Mouse (Mus musculus) hindbrain, embryonic 12.5 days (tissue): Measurements from ENCODE around the gene Ppp1r37. TPM values are rescaled to one million over a fixed set of nuclear protein-coding genes. Genes with fewer than 3 reads are reported as not detected.

Experiments
- ATAC-seq: fragments of 200-750 bp; cut with Nextera tagmentation; 2 replicates; pipeline ENCODE4 v1.8.0; 2017; ENCODE audit warnings: moderate TSS enrichment; ENCODE audit not compliant: low FRiP score
- H3K27ac ChIP-seq: fragments of 300-500 bp; sonication (generic); 2 replicates; pipeline ENCODE4 v1.5.1; 2016; ENCODE audit warnings: mild to moderate bottlenecking
- H3K27me3 ChIP-seq: fragments of 300-500 bp; sonication (generic); 2 replicates; pipeline ENCODE4 v1.6.1; 2016; ENCODE audit warnings: mild to moderate bottlenecking
- H3K36me3 ChIP-seq: fragments of 300-500 bp; sonication (generic); 2 replicates; pipeline ENCODE4 v1.6.1; 2016; ENCODE audit warnings: mild to moderate bottlenecking
- H3K4me1 ChIP-seq: fragments of 300-500 bp; sonication (generic); 2 replicates; pipeline ENCODE4 v1.6.1; 2016
- H3K4me2 ChIP-seq: fragments of 300-500 bp; sonication (generic); replicated peaks from 2 replicates; pipeline ENCODE4 v1.6.1; 2016; ENCODE audit warnings: mild to moderate bottlenecking
- H3K4me3 ChIP-seq: fragments of 300-500 bp; sonication (generic); 2 replicates; pipeline ENCODE4 v1.5.1; 2016; ENCODE audit warnings: mild to moderate bottlenecking
- H3K9ac ChIP-seq: fragments of 300-500 bp; sonication (generic); 2 replicates; pipeline ENCODE4 v1.6.1; 2016; ENCODE audit warnings: mild to moderate bottlenecking, moderate library complexity
- H3K9me3 ChIP-seq: fragments of 300-500 bp; sonication (generic); replicated peaks from 2 replicates; pipeline ENCODE4 v1.6.1; 2016; ENCODE audit warnings: mild to moderate bottlenecking
- WGBS: fragments of 180-500 bp; shearing (Covaris S2); methylation state at CpG from one replicate; pipeline ENCODE4 v1.1.7; 2016; 5-methylcytosine and 5-hydroxymethylcytosine counted together
- polyA plus RNA-seq: library from polyadenylated mRNA; unstranded; fragments of >200 nt; fragmentation: Nextera tagmentation; extraction: Ambion mirVana; gene quantifications from 2 replicates; pipeline ENCODE4 v1.2.1, GENCODE M21; 2016

Ppp1r37 gene
- polyA plus RNA-seq, 1 experiment from 2014 or later, result 43.8 TPM

DNA sequence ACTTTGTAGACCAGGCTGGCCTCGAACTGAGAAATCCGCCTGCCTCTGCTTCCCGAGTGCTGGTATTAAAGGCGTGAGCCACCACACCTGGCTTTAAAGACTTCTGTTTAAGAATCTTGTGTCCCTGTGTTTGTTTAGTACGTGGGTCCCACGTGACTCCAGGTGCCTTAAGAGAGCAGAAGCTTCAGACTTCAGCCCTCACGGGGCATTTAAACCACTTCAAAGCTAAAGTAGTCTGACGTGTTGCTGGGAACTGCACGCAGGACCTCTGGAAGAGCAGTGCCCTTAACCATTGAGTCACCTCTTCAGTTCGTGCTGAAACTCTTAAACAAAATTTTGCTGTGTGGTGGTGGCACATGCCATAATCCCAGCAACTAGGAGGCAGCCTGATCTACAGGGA is 13.5 kb downstream of the Ppp1r37 start:
- ATAC-seq, result no peak
- H3K27ac ChIP-seq, result no peak overlapping the region
- H3K9ac ChIP-seq, result no peak overlapping the region
- H3K27me3 ChIP-seq, result no peaks in the 10 kb centered on the region
- H3K36me3 ChIP-seq, result peaks cover 19% of the 10 kb centered on the region
- no peak overlapping the region for H3K4me3 ChIP-seq
- H3K4me1 ChIP-seq, result peaks cover 13% of the 10 kb centered on the region; the same call in 1 of the 2 replicates
- H3K4me2 ChIP-seq, result no peak overlapping the region
- WGBS, result 91% methylated on average over 10 of the region's 10 CpGs
- no peaks in the 10 kb centered on the region for H3K9me3 ChIP-seq

DNA sequence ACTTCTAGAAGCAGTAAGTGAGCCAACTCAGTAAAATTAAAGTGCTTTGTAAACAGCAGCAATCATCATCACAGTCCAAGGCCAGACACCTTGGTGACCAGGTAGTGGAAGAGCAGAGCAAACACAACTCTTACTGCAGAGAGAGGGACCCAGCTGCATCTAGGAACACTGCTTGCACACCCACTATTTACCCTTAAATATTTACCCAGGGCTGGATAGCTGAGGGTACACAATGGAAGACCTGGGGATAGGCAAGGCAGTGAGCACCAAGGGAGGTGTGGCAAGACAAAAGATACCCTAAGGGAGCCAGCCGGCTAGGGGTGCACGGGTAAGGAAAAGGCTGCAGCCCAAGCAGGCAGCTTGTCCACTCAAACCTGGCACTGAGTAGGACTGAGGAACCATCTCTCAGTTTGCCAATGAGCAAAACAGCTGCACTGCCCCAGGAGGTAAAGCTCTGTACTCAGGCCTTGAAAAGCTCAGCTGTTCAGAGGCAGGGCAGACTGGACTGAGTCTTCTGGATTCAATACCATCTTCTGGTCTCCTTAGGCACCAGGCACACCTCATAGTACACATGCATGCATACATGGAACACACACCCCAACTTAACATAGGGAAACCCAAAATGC is 15.4 kb downstream of the Ppp1r37 start:
- Histone ChIP-seq H3K9ac (no peak overlapping the region), H3K4me3 (no peak overlapping the region), H3K27ac (no peak overlapping the region), H3K4me1 (peaks cover 22% of the 10 kb centered on the region), H3K9me3 (no peaks in the 10 kb centered on the region), H3K27me3 (no peaks in the 10 kb centered on the region), H3K36me3 (0 out of 2 replicates have a peak, but pooled peaks cover 7% of the 10 kb centered on the region), H3K4me2 (no peak overlapping the region)
- ATAC-seq, result no peak
- WGBS, result 57% methylated on average over 2 of the region's 2 CpGs

DNA sequence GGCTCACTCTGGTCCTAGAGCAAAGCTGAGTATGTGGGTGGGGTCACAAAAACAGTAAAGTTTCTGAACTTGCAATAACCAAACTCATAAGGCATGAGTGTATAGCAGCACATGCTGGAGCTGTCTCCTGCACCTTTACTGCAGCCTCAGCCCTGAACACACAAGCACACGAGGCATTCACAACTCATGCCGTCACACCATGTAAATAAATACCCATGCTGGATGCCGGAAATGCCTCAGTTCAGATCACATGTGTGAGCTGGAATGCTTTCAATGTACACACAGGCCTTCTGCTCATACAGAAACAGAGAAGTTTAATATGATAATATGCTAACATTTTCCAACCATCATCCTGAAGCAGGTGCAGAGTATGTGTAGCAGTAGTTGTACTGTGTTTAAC is 16.9 kb downstream of the Ppp1r37 start:
- H3K4me2 ChIP-seq, result no peak overlapping the region
- WGBS, result 76% methylated on average over 3 of the region's 3 CpGs
- H3K9me3 ChIP-seq, result no peaks in the 10 kb centered on the region
- peaks cover 31% of the 10 kb centered on the region for H3K4me1 ChIP-seq
- H3K27me3 ChIP-seq, result no peaks in the 10 kb centered on the region
- no peak overlapping the region for H3K4me3 ChIP-seq
- no peak overlapping the region for H3K9ac ChIP-seq
- no peak overlapping the region for H3K27ac ChIP-seq
- no peak for ATAC-seq
- H3K36me3 ChIP-seq, result 0 out of 2 replicates have a peak, but pooled peaks cover 3% of the 10 kb centered on the region

DNA sequence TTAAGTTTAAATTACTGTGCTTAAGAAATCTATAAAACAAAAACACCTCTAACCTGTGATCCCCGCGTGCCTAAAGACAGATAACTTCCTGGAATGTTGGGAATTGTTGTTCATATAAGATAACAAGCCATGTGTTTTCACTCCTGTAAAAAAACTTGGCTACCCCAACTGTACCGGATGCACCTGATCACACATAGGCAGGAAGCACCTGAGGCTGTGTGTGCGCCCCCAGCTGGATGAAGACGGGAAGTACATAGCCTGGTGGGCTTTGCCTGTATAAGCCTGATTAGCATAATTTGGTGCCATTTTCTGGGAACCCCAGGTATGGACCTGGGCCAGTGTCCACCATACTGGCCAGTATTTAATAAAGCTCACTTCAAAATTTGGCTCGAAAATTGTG is 19.3 kb downstream of the Ppp1r37 start:
- H3K4me1 ChIP-seq, result peaks cover 35% of the 10 kb centered on the region
- WGBS, result 66% methylated on average over 6 of the region's 6 CpGs

DNA sequence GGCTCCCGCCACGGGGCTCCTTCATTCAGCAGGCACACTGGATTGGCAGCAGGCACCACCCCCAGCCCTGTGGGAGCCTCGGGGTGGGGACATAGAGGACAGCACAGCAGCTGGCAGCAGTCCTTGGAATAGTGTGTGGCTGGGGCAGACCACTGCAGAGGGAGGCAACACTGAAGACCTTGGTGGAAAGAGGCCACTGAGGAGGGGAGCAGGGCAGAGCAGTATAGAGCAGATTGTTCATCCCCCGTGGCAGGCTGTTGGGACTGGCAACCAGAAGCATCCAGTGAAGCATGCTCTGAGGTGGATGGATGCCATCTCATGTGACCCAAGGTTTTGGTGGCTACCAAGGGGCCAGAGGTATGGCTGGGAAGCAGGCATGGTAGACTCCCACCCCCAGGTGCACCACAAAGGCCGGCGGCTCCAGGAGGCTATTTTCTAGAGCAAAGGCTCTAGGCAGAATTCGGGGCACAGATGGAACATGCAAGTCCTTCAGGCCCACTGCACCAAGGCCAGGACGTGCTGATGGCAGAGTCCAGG is 20.7 kb downstream of the Ppp1r37 start:
- no peaks in the 10 kb centered on the region for H3K9me3 ChIP-seq
- no peak overlapping the region for H3K4me3 ChIP-seq
- peak overlapping the region; percentile 3; the same call in 1 of the 2 replicates for H3K9ac ChIP-seq
- H3K36me3 ChIP-seq, result no peaks in the 10 kb centered on the region
- 59% methylated on average over 8 of the region's 8 CpGs for WGBS
- no peak overlapping the region; the same call in 1 of the 2 replicates for H3K4me2 ChIP-seq
- no peaks in the 10 kb centered on the region for H3K27me3 ChIP-seq
- peak; percentile 90 for ATAC-seq
- peak overlapping the region; percentile 67 for H3K27ac ChIP-seq
- peaks cover 35% of the 10 kb centered on the region for H3K4me1 ChIP-seq

More for the DNA sequence above, 19.3 kb downstream of the Ppp1r37 start:
- H3K4me2 ChIP-seq, result no peak overlapping the region
- no peak overlapping the region for H3K27ac ChIP-seq
- H3K4me3 ChIP-seq, result no peak overlapping the region
- no peaks in the 10 kb centered on the region for H3K9me3 ChIP-seq
- 0 out of 2 replicates have a peak, but pooled peaks cover 3% of the 10 kb centered on the region for H3K36me3 ChIP-seq
- no peaks in the 10 kb centered on the region for H3K27me3 ChIP-seq
- ATAC-seq, result no peak
- no peak overlapping the region for H3K9ac ChIP-seq

DNA sequence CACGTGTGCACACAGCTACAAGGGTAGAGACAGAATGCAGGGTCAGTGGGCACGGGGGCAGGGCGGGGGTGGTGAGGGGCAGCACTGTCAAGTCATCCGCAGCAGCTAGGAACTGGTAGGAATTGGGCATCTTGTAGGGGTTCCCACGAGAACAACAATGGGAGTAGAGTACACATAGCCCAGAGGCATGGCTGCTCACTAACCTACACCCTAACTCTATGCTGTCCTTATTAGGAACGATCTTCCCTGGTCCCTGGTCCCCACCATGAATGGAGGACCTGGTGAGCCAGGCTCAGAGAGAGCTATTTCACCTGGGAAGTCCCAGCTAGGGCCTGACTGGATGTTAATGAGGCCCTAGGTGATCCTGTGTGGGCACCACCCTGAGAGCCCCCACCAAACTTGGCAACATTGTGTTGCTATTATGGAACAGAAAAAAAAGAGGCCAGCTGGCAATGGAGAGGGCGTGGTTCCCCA is 21.2 kb downstream of the Ppp1r37 start:
- ATAC-seq, result peak; percentile 51
- H3K4me3 ChIP-seq, result no peak overlapping the region
- 67% methylated on average over 7 of the region's 7 CpGs for WGBS
- H3K36me3 ChIP-seq, result no peaks in the 10 kb centered on the region
- H3K4me2 ChIP-seq, result no peak overlapping the region
- peaks cover 35% of the 10 kb centered on the region for H3K4me1 ChIP-seq
- no peaks in the 10 kb centered on the region for H3K9me3 ChIP-seq
- no peaks in the 10 kb centered on the region for H3K27me3 ChIP-seq
- H3K27ac ChIP-seq, result peak overlapping the region; percentile 67; the same call in 1 of the 2 replicates
- no peak overlapping the region for H3K9ac ChIP-seq

DNA sequence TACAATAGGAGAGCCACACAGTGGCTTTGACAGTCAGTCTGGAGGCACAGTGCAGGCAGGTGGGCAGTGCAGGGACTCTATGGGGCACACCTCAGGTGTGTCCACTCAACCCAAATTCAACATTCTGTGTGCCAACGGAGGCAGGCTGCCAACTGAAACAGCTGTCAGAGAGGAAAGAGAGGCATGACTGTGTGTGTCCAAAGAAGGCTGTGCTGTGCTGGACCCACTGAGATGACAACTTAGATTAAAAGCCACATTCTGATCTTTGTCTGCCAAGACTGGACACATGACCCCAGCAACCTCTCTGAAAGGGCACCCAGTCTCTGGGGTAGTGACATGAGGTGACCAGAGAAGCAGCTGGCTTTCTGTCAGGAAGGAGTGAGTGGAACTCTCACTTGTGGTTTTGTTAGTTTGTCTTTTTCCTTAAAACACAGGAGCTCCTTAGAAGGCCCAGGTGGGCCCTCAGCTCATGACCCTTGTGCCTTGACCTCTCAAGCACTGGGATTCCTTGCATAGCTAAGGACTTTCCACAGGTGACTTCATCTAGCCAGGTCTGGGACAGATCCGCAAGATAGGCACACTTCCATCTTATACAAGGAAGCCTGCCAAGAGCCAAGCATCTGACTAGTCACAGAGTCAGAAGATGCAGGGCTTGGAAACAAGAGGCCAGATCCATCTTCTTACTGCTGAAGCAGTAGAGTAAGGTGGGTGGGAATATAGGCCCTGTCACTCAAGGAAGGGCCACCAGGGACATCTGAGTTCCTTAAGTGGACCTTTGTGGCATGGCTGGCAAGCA is 21.9 kb downstream of the Ppp1r37 start:
- Histone ChIP-seq H3K4me1 (peaks cover 35% of the 10 kb centered on the region), H3K4me2 (no peak overlapping the region), H3K9ac (no peak overlapping the region), H3K27ac (no peak overlapping the region), H3K4me3 (no peak overlapping the region), H3K36me3 (0 out of 2 replicates have a peak, but pooled peaks cover 4% of the 10 kb centered on the region), H3K9me3 (no peaks in the 10 kb centered on the region), H3K27me3 (no peaks in the 10 kb centered on the region)
- 91% methylated on average over 2 of the region's 2 CpGs for WGBS
- ATAC-seq, result no peak

DNA sequence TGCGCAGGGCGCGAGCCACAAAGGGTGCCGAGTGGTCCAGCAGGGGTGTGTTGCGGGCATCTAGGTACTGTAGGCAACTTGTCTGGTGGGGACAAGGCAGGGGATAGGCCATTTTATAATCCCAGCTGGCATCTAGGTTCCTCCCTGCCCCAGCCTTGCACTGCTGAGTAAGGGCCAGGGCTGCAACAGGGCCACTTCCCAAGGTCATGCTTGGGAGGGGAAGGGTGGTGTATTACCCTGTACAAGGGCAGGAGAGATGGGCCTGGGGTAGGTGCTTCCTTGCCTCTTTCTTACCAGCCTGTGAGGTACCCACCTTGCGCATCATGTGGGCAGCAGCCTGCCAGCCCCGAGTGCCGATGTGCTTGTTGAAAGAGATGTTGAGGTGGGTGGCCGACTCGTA is 28.2 kb downstream of the Ppp1r37 start:
- Histone ChIP-seq H3K27me3 (no peaks in the 10 kb centered on the region), H3K9ac (no peak overlapping the region), H3K27ac (no peak overlapping the region), H3K36me3 (peaks cover 58% of the 10 kb centered on the region), H3K4me1 (no peaks in the 10 kb centered on the region), H3K9me3 (no peaks in the 10 kb centered on the region), H3K4me2 (no peak overlapping the region), H3K4me3 (no peak overlapping the region)
- WGBS, result 92% methylated on average over 10 of the region's 10 CpGs
- no peak for ATAC-seq

DNA sequence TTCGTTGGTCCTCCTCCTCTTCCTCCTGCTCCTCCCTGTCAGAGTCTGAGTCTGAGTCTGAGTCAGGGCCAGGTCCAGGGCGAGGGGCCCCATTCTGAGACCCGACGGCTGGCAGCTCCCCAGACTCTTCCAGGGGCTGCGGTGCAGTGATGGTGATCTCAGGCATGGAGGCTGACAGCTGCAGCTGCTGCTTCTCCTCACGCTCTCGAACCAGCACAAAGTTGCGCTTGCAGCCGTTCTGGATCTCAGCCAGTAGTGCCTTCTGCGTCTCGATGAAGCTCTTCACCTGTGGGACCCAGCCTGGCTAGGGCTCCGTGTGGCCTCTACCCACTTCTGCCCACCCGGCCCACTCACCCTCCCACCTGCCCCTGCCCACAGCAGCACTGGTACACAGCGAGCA is 30.6 kb downstream of the Ppp1r37 start:
- Histone ChIP-seq H3K27me3 (no peaks in the 10 kb centered on the region), H3K4me1 (no peaks in the 10 kb centered on the region), H3K4me3 (no peak overlapping the region), H3K9ac (no peak overlapping the region), H3K36me3 (peaks cover 67% of the 10 kb centered on the region), H3K9me3 (no peaks in the 10 kb centered on the region), H3K27ac (no peak overlapping the region), H3K4me2 (no peak overlapping the region)
- ATAC-seq, result no peak; the same call in 1 of the 2 replicates
- 92% methylated on average over 14 of the region's 14 CpGs for WGBS

DNA sequence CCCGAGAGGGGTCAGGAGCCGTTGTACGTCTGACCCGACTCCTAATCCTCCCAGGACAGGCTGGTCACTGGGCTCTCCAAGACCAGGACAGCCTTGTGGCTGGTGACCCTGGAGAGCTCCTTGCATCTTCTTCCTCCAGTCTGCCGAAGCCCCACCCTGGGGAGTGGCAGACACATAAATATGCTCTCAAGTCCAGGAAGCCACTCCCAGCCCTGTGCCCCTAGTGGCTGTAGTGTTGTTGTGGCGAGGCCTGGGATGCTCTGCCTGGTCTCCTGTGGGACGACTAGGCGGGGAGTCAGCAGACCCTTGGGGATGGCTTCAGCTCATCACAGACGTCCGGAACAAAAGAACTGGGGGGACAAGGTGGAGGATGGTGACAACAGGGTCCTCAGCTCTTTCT is 31.8 kb downstream of the Ppp1r37 start:
- H3K4me1 ChIP-seq, result no peaks in the 10 kb centered on the region
- no peak overlapping the region for H3K9ac ChIP-seq
- peaks cover 64% of the 10 kb centered on the region for H3K36me3 ChIP-seq
- no peaks in the 10 kb centered on the region for H3K9me3 ChIP-seq
- 78% methylated on average over 10 of the region's 10 CpGs for WGBS
- no peak overlapping the region for H3K4me2 ChIP-seq
- no peak overlapping the region for H3K4me3 ChIP-seq
- no peak for ATAC-seq
- no peak overlapping the region for H3K27ac ChIP-seq
- peaks cover 4% of the 10 kb centered on the region for H3K27me3 ChIP-seq

DNA sequence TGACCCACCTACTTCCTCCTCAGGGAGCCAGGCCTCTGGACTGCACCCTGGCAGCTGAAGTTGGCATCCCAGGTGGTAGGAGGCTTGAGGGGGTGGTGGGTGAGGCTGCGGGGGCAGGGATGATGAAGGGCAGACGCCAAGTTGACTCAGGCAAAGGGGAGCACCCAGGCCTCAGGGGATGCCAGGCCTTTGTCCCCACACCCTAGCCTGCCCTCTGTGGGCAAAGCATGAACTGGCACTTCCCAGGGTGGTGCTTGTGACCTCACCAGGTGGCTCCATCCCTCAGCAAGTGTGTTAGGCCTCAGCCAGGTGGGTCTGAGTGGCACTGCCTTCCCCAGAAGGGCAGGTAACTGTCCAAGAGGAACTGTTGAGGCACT is 37.8 kb downstream of the Ppp1r37 start:
- Histone ChIP-seq H3K27ac (no peak overlapping the region), H3K4me1 (peaks cover 23% of the 10 kb centered on the region), H3K4me2 (no peak overlapping the region), H3K9ac (no peak overlapping the region), H3K4me3 (no peak overlapping the region), H3K27me3 (peaks cover 64% of the 10 kb centered on the region), H3K9me3 (no peaks in the 10 kb centered on the region), H3K36me3 (peaks cover 14% of the 10 kb centered on the region)
- no peak for ATAC-seq
- 77% methylated on average over 2 of the region's 2 CpGs for whole genome bisulfite sequencing

DNA sequence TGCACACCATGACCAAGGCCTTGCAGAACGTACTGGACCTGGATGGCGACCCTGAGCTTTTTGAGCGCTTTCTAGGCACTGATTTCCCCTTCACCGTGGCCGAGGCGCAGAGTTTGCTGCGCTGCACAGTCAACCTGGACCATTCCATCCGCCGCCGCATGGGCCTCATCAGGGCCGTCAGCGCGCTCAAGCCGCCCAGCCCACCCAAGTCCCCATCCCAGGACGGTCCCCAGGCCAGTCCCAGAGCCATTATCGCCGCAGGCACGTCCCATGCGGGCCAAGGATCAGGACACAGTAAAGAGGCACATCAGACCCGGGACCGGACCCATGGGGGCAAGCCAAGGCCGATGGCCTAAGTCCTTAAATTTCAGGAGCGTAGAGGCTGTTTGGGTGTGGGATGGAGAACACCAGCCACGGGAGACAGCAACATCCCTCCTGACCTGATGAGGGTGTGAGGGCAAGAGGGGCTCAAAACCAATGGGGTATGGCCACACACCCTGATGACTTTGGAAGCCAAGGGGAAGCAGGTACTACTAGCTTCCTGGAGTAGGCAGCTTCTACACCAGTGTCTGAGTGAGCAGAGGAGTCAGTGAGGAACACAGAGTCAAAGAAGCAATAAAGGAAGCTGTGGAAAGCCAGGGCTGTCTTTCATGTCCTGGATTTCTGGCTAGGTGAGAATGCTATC is 38.3 kb downstream of the Ppp1r37 start:
- peaks cover 9% of the 10 kb centered on the region; the same call in 1 of the 2 replicates for H3K36me3 ChIP-seq
- peak overlapping the region; percentile 49 for H3K9ac ChIP-seq
- peak overlapping the region; percentile 37 for H3K4me3 ChIP-seq
- WGBS, result 14% methylated on average over 24 of the region's 24 CpGs
- peak overlapping the region; percentile 84 for H3K4me2 ChIP-seq
- H3K27ac ChIP-seq, result no peak overlapping the region
- peaks cover 69% of the 10 kb centered on the region for H3K27me3 ChIP-seq
- no peaks in the 10 kb centered on the region for H3K9me3 ChIP-seq
- ATAC-seq, result peak; percentile 42
- peaks cover 29% of the 10 kb centered on the region for H3K4me1 ChIP-seq
